Mouse (Mus musculus): ENCODE results near the gene Cd68. TPM values are rescaled to one million over a fixed set of nuclear protein-coding genes. Genes with fewer than 3 reads are reported as not detected.

The Cd68 gene
- total and polyA plus RNA-seq, 3 experiments: 82.2 to 343 (median 122) TPM

GRCm38 (mm10) chr11:69689891-69690290 lies 23.9 kb upstream of the Cd68 start:
- H3K9ac ChIP-seq (ENCODE audit: insufficient read depth, low read depth): no peak overlapping the region
- H3K4me2 ChIP-seq (ENCODE audit: insufficient read depth, low read depth, poor library complexity, severe bottlenecking): no peak overlapping the region
- no peak for DNase-seq (ENCODE audit: extremely low read depth)
- no peaks in the 10 kb centered on the region for H3K79me2 ChIP-seq (replicated peaks; ENCODE audit: control insufficient read depth, extremely low read depth, insufficient read depth, poor library complexity, severe bottlenecking)
- in situ Hi-C loops (cut with MboI; ENCODE audit: low pct_ligation_motif_present, low pct_unique_long_range_greater_than_20kb, low sequenced_read_pairs) (loop anchor here (10.0 kb wide), 1 partner anchor 55 kb away; no protein-coding TSS in a partner anchor), dilution Hi-C loops (cut with MboI; ENCODE audit: extremely low pct_ligation_motif_present, extremely low pct_unique_long_range_greater_than_20kb, low sequenced_read_pairs) (no loop called here)
- H3K27ac ChIP-seq (ENCODE audit: insufficient read depth, low read depth): no peak overlapping the region
- H3K4me1 ChIP-seq (ENCODE audit: control insufficient read depth in 1 of 2, insufficient read depth in 2 of 2): peaks cover 4 to 16% of the 10 kb centered on the region in 2 experiments
- no peaks in the 10 kb centered on the region for H3K27me3 ChIP-seq (replicated peaks)
- no peak for TF ChIP-seq GABPA (IDR thresholded peaks at IDR 0.05; ENCODE audit: insufficient replicate concordance, low read depth, low read length)
- no peak for TF ChIP-seq MYC (IDR thresholded peaks at IDR 0.05; ENCODE audit: low read depth, low read length)
- TF ChIP-seq MAZ (IDR thresholded peaks at IDR 0.05; ENCODE audit: low read depth, low read length): no peak
- TF ChIP-seq EP300 (IDR thresholded peaks at IDR 0.05; ENCODE audit: low read length): no peak
- no peak for TF ChIP-seq HCFC1 (IDR thresholded peaks at IDR 0.05; ENCODE audit: low read depth, low read length)
- no peak for TF ChIP-seq CTCF (conservative IDR thresholded peaks at IDR 0.05 in 1 of 2, IDR thresholded peaks at IDR 0.05 in 1 of 2; ENCODE audit: low read depth in 2 of 2, low read length in 2 of 2)
- no peak for TF ChIP-seq MAFK (IDR thresholded peaks at IDR 0.05; ENCODE audit: insufficient replicate concordance, low read length)
- no peak for TF ChIP-seq PAX5 (IDR thresholded peaks at IDR 0.05; ENCODE audit: low read length)
- no peak for TF ChIP-seq ZKSCAN1 (IDR thresholded peaks at IDR 0.05; ENCODE audit: borderline replicate concordance, low read depth, low read length)
- TF ChIP-seq POLR2A (IDR thresholded peaks at IDR 0.05; ENCODE audit: low read depth, low read length): no peak
- no peak for TF ChIP-seq E2F4 (IDR thresholded peaks at IDR 0.05; ENCODE audit: insufficient replicate concordance, low read depth, low read length)
- TF ChIP-seq ZNF384 (IDR thresholded peaks at IDR 0.05; ENCODE audit: low read depth, low read length): no peak
- H3K36me3 ChIP-seq (replicated peaks in 1 of 2; ENCODE audit: control insufficient read depth in 1 of 2, insufficient read depth in 1 of 2, low read length in 1 of 2): no peaks in the 10 kb centered on the region
- H3K4me3 ChIP-seq (replicated peaks in 1 of 3; ENCODE audit: low read depth in 2 of 3, low read length in 2 of 3, poor library complexity in 1 of 3): no peak overlapping the region
- no peaks in the 10 kb centered on the region for H3K9me3 ChIP-seq (replicated peaks; ENCODE audit: low read length)

GRCm38 (mm10) chr11:69687061-69687460 lies 21.1 kb upstream of the Cd68 start:
- dilution Hi-C loops (cut with MboI; ENCODE audit: extremely low pct_ligation_motif_present, extremely low pct_unique_long_range_greater_than_20kb, low sequenced_read_pairs): no loop called here
- no peak overlapping the region for H3K9ac ChIP-seq (ENCODE audit: insufficient read depth, low read depth)

GRCm38 (mm10) chr11:69686377-69686776 lies 20.4 kb upstream of the Cd68 start:
- Histone ChIP-seq H3K9ac (ENCODE audit: insufficient read depth, low read depth) (no peak overlapping the region), H3K27ac (ENCODE audit: insufficient read depth, low read depth) (no peak overlapping the region), H3K4me1 (ENCODE audit: control insufficient read depth in 1 of 2, insufficient read depth in 2 of 2) (peaks cover 4 to 29% of the 10 kb centered on the region in 2 experiments), H3K9me3 (replicated peaks; ENCODE audit: low read length) (no peaks in the 10 kb centered on the region), H3K27me3 (replicated peaks) (no peaks in the 10 kb centered on the region), H3K4me2 (ENCODE audit: insufficient read depth, low read depth, poor library complexity, severe bottlenecking) (no peak overlapping the region), H3K4me3 (replicated peaks in 1 of 3; ENCODE audit: low read depth in 2 of 3, low read length in 2 of 3, poor library complexity in 1 of 3) (no peak overlapping the region), H3K36me3 (replicated peaks in 1 of 2; ENCODE audit: control insufficient read depth in 1 of 2, insufficient read depth in 1 of 2, low read length in 1 of 2) (no peaks in the 10 kb centered on the region), H3K79me2 (replicated peaks; ENCODE audit: control insufficient read depth, extremely low read depth, insufficient read depth, poor library complexity, severe bottlenecking) (peaks cover 3% of the 10 kb centered on the region)
- no peak for DNase-seq (ENCODE audit: extremely low read depth)
- in situ Hi-C loops (cut with MboI; ENCODE audit: low pct_ligation_motif_present, low pct_unique_long_range_greater_than_20kb, low sequenced_read_pairs) (loop anchor here (10.0 kb wide), 1 partner anchor 58 kb away; no protein-coding TSS in a partner anchor), dilution Hi-C loops (cut with MboI; ENCODE audit: extremely low pct_ligation_motif_present, extremely low pct_unique_long_range_greater_than_20kb, low sequenced_read_pairs) (no loop called here)
- no peak for TF ChIP-seq ELF1 (IDR thresholded peaks at IDR 0.05; ENCODE audit: low read depth, low read length)
- no peak for TF ChIP-seq USF2 (conservative IDR thresholded peaks at IDR 0.05; ENCODE audit: low read depth, low read length)
- no peak for TF ChIP-seq UBTF (IDR thresholded peaks at IDR 0.05; ENCODE audit: low read depth, low read length)
- no peak for TF ChIP-seq JUN (IDR thresholded peaks at IDR 0.05; ENCODE audit: insufficient read depth, low read depth, low read length)
- TF ChIP-seq MAZ (IDR thresholded peaks at IDR 0.05; ENCODE audit: low read depth, low read length): no peak
- no peak for TF ChIP-seq TBP (conservative IDR thresholded peaks at IDR 0.05; ENCODE audit: low read depth, low read length)
- TF ChIP-seq ZNF384 (IDR thresholded peaks at IDR 0.05; ENCODE audit: low read depth, low read length): no peak
- no peak for TF ChIP-seq RCOR1 (conservative IDR thresholded peaks at IDR 0.05; ENCODE audit: low read depth, low read length)
- no peak for TF ChIP-seq TCF12 (IDR thresholded peaks at IDR 0.05; ENCODE audit: low read depth, low read length)
- TF ChIP-seq MAX (IDR thresholded peaks at IDR 0.05; ENCODE audit: low read length): no peak
- no peak for TF ChIP-seq RAD21 (IDR thresholded peaks at IDR 0.05; ENCODE audit: low read depth, low read length)
- no peak for TF ChIP-seq EP300 (IDR thresholded peaks at IDR 0.05; ENCODE audit: low read length)
- TF ChIP-seq CHD2 (IDR thresholded peaks at IDR 0.05; ENCODE audit: low read length): no peak
- TF ChIP-seq ZC3H11A (IDR thresholded peaks at IDR 0.05; ENCODE audit: low read depth, low read length): no peak
- no peak for TF ChIP-seq MXI1 (IDR thresholded peaks at IDR 0.05; ENCODE audit: low read depth, low read length)
- TF ChIP-seq SIN3A (IDR thresholded peaks at IDR 0.05; ENCODE audit: low read length): no peak
- no peak for TF ChIP-seq HCFC1 (IDR thresholded peaks at IDR 0.05; ENCODE audit: low read depth, low read length)

More at GRCm38 (mm10) chr11:69687061-69687460, 21.1 kb upstream of the Cd68 start:
- Histone ChIP-seq H3K4me3 (replicated peaks in 1 of 3; ENCODE audit: low read depth in 2 of 3, low read length in 2 of 3, poor library complexity in 1 of 3) (no peak overlapping the region), H3K27me3 (replicated peaks) (no peaks in the 10 kb centered on the region), H3K4me2 (ENCODE audit: insufficient read depth, low read depth, poor library complexity, severe bottlenecking) (no peak overlapping the region), H3K36me3 (replicated peaks in 1 of 2; ENCODE audit: control insufficient read depth in 1 of 2, insufficient read depth in 1 of 2, low read length in 1 of 2) (no peaks in the 10 kb centered on the region), H3K79me2 (replicated peaks; ENCODE audit: control insufficient read depth, extremely low read depth, insufficient read depth, poor library complexity, severe bottlenecking) (no peaks in the 10 kb centered on the region), H3K27ac (ENCODE audit: insufficient read depth, low read depth) (no peak overlapping the region), H3K9me3 (replicated peaks; ENCODE audit: low read length) (no peaks in the 10 kb centered on the region), H3K4me1 (ENCODE audit: control insufficient read depth in 1 of 2, insufficient read depth in 2 of 2) (peaks cover 4 to 29% of the 10 kb centered on the region in 2 experiments)
- no peak for DNase-seq (ENCODE audit: extremely low read depth)
- no peak for TF ChIP-seq RCOR1 (conservative IDR thresholded peaks at IDR 0.05; ENCODE audit: low read depth, low read length)
- no peak for TF ChIP-seq TBP (conservative IDR thresholded peaks at IDR 0.05; ENCODE audit: low read depth, low read length)
- no peak for TF ChIP-seq ZKSCAN1 (IDR thresholded peaks at IDR 0.05; ENCODE audit: borderline replicate concordance, low read depth, low read length)
- in situ Hi-C loops (cut with MboI; ENCODE audit: low pct_ligation_motif_present, low pct_unique_long_range_greater_than_20kb, low sequenced_read_pairs): loop anchor here (10.0 kb wide), 1 partner anchor 58 kb away; no protein-coding TSS in a partner anchor

Data from CH12.LX (cell line).